Mouse (Mus musculus): ENCODE data around the gene Rassf6.

The Rassf6 gene

DNA sequence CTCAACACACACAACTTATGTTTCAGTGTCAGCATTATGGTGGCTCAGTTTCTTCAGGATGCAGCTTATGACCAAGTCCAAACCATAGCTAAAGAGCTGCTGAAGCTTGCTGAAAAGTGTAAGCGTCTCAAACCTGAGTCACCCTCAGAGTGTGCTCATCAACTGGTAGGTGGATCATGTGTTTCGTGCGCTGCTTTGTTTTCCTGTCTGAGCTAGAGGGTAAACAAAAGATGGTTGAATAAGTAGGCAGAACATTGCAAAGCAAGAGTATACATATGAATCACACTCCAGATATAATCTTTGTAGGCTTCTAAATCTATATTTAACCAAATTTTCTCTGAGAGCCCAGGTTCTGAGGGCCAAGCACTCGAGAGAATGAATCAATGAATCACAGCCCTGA, 76.3 kb downstream of the Rassf6 start:
- DNase-seq: no peak

- no peak for DNase-seq
Observed at GRCm38 (mm10) chr5:90562880-90563279, 77.6 kb downstream of the Rassf6 start.

- no peak for DNase-seq
Observed at GRCm38 (mm10) chr5:90561721-90562275, 78.7 kb downstream of the Rassf6 start.

DNA sequence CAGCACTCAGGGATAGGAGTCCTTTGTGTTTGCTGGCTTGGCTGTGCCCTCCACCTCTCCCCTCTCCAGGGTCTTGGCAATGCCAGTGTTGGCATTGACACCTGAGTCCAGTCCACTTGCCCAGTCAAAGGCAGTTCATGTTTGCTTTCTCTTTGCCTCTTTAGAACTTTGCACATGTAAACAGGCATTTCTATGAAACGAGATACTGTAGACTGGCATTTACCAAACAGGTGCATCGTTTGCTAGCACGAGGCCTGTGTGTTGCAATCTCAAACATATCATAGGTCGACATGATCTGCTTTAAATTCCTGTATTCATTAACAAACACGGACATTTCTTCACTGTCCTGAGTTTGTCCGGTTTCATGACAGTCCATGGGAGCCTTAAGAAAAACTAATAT, 79.7 kb downstream of the Rassf6 start, which contains the start of gene 5830473C10Rik:
TSS of gene 5830473C10Rik (plus strand) at position 365 of the 400 bp plus-strand sequence.
- DNase-seq: no peak

GRCm38 (mm10) chr5:90556052-90556451, 84.4 kb downstream of the Rassf6 start:
- no peak for DNase-seq

All from cerebellum, adult 11-12 months (tissue).